Comparison of ENCODE assay signal across 11 mouse cellular contexts in the genomic region with DNA sequence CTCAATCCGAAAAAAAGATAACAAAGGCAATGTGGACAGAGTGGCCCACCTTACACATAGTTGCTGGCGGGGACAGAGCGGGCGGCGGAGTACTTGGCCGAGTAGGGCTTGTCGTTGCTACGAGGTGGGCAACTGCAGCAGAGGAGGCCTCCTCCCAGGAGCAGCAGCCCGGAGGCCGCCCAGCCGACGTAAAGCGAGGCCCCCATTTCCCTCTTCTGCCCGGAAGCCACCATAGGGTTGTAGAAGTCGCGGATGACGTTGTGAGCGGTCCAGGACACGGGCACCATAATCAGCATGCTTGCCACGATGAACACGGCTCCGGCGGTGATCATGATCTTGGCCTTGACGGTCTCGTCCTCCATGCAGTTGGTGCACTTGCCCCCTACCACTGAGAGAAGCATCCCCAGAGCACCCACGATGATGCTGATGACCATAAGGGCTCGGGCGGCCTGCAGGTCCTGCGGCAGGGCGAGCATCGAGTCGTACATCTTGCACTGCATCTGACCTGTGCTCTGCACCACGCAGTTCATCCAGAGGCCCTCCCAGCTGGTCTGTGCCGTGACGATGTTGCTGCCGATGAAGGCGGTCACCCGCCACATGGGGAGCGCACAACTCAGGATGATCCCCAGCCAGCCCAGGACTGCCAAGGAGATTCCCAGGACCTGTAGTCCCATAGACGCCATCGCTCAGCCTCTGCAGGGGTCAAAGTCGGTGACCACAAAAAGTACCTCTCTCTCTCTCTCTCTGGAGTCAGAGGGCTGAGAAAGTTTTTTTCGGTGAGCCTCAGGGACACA. TPM values are rescaled to one million over a fixed set of nuclear protein-coding genes. Genes with fewer than 3 reads are reported as not detected.
DNase-seq lines count a peak whose midpoint lies in the region; ATAC-seq and TF ChIP-seq lines count a peak whose summit lies in the region.
"Had no signal": no experiment of that assay in that cellular context is flagged by ENCODE, and none has a peak within 500 bp of the region (broad histone marks: within the 10 kb centered on the region; RNA-seq: fewer than 3 reads in every experiment).

No protein-coding gene starts in this region.

- H3K27ac ChIP-seq in heart, postnatal 0 days (ENCODE audit: low read depth) = peak overlapping the region; percentile 5; the same call in 1 of the 2 replicates
- H3K27ac ChIP-seq in hindbrain, embryonic 14.5 days = no peak overlapping the region
- peak overlapping the region; percentile 85 for H3K27ac ChIP-seq in stomach, embryonic 15.5 days

- H3K36me3 ChIP-seq in heart, postnatal 0 days (replicated peaks; ENCODE audit: control insufficient read depth, insufficient read depth, low read length) = no peaks in the 10 kb centered on the region
- no peaks in the 10 kb centered on the region for H3K36me3 ChIP-seq in hindbrain, embryonic 14.5 days (replicated peaks; ENCODE audit: control insufficient read depth, insufficient read depth)
- no peaks in the 10 kb centered on the region for H3K36me3 ChIP-seq in stomach, embryonic 15.5 days
- H3K36me3 ChIP-seq: G1E had no signal

- ATAC-seq in heart, postnatal 0 days (ENCODE audit: insufficient read depth, low read depth) = no peak
- no peak for ATAC-seq in hindbrain, embryonic 14.5 days (ENCODE audit: low FRiP score)
- ATAC-seq in stomach, embryonic 15.5 days (ENCODE audit: insufficient read depth, low FRiP score, low read depth) = 0 out of 2 replicates have a peak, but pooled peaks have one; percentile 3

- no peak for DNase-seq in heart, postnatal 0 days (ENCODE audit: low spot score)
- no peak for DNase-seq in heart, postnatal 10 days
- peak; percentile 23 for DNase-seq in retina, embryonic 14.5 days (ENCODE audit: low spot score)
- no peak for DNase-seq in retina, postnatal 1 day
- no peak for DNase-seq in hindbrain, embryonic 14.5 days (ENCODE audit: low spot score)
- no peak for DNase-seq in gastrocnemius, postnatal 4 days (ENCODE audit: low spot score in 2 of 2)
- no peak for DNase-seq in left cerebral cortex, postnatal 14 days (ENCODE audit: low spot score in 2 of 2)

- H3K4me3 ChIP-seq in heart, postnatal 0 days (ENCODE audit: low read depth, low read length) = peak overlapping the region; percentile 11; the same call in 1 of the 2 replicates
- H3K4me3 ChIP-seq in hindbrain, embryonic 14.5 days (replicated peaks; ENCODE audit: low read length) = no peak overlapping the region
- peak overlapping the region; percentile 46 for H3K4me3 ChIP-seq in stomach, embryonic 15.5 days (replicated peaks)

- 31% methylated on average over 43 of the region's 43 CpGs for WGBS in heart, postnatal 0 days
- WGBS in hindbrain, embryonic 14.5 days = 21% methylated on average over 43 of the region's 43 CpGs
- WGBS in stomach, embryonic 15.5 days = 24% methylated on average over 43 of the region's 43 CpGs

- H3K4me1 ChIP-seq in heart, postnatal 0 days (ENCODE audit: control insufficient read depth, insufficient read depth) = peaks cover 7% of the 10 kb centered on the region; the same call in 1 of the 2 replicates
- H3K4me1 ChIP-seq in hindbrain, embryonic 14.5 days (replicated peaks; ENCODE audit: control insufficient read depth, insufficient read depth, low read length) = no peaks in the 10 kb centered on the region
- peaks cover 17% of the 10 kb centered on the region for H3K4me1 ChIP-seq in stomach, embryonic 15.5 days

- no peak overlapping the region for H3K9ac ChIP-seq in heart, postnatal 0 days (replicated peaks; ENCODE audit: low read depth, low read length)
- H3K9ac ChIP-seq in hindbrain, embryonic 14.5 days = no peak overlapping the region
- H3K9ac ChIP-seq in stomach, embryonic 15.5 days = peak overlapping the region; percentile 44

- no peak for TF ChIP-seq EP300 in heart, postnatal 0 days (IDR thresholded peaks at IDR 0.05; ENCODE audit: low read depth)

- no peak for TF ChIP-seq CTCF in heart, postnatal 0 days (IDR thresholded peaks at IDR 0.05; ENCODE audit: low read depth)

- H3K4me2 ChIP-seq in heart, postnatal 0 days (ENCODE audit: low read depth, low read length) = no peak overlapping the region
- 0 out of 2 replicates have a peak overlapping the region, but pooled peaks have one; percentile 0 for H3K4me2 ChIP-seq in hindbrain, embryonic 14.5 days (replicated peaks)
- H3K4me2 ChIP-seq in stomach, embryonic 15.5 days = peak overlapping the region; percentile 43

- H3K27me3 ChIP-seq in heart, postnatal 0 days (ENCODE audit: control insufficient read depth, insufficient read depth, low read length) = peaks cover 16% of the 10 kb centered on the region
- H3K27me3 ChIP-seq in hindbrain, embryonic 14.5 days (ENCODE audit: control insufficient read depth, insufficient read depth, low read length) = peaks cover 25% of the 10 kb centered on the region
- 0 out of 2 replicates have a peak, but pooled peaks cover 12% of the 10 kb centered on the region for H3K27me3 ChIP-seq in stomach, embryonic 15.5 days (replicated peaks)

- intact Hi-C loops in heart, postnatal 10 days (cut with DNase I) = no loop called here
- intact Hi-C loops in left cerebral cortex, postnatal 14 days (cut with DNase I) = no loop called here

- H3K9me3 ChIP-seq in heart, postnatal 0 days (replicated peaks; ENCODE audit: control insufficient read depth, low read length) = no peaks in the 10 kb centered on the region
- no peaks in the 10 kb centered on the region for H3K9me3 ChIP-seq in hindbrain, embryonic 14.5 days (ENCODE audit: control insufficient read depth, low read length)
- H3K9me3 ChIP-seq in stomach, embryonic 15.5 days = no peaks in the 10 kb centered on the region
- H3K9me3 ChIP-seq: G1E had no signal

RNA-seq across cellular contexts. Expression of a gene that starts 0.5 kb away (rescaled TPM):
- total RNA-seq in heart, postnatal 0 days (2014; rRNA removed; ENCODE audit: low replicate concordance) = 0.12 and 10.2 TPM in 2 replicates
- polyA plus RNA-seq in heart, postnatal 0 days (2015; fragmentation: Nextera tagmentation; extraction: Ambion mirVana) = 0.18 TPM in 1 of 2 replicates, not detected in the other
- under 1 TPM in 1 of 2 experiments, not detected in 1; 0.14 TPM for total RNA-seq in heart, postnatal 10 days (2021)
- not detected in 2 replicates for polyA plus RNA-seq in hindbrain, embryonic 14.5 days (2014; fragmentation: Nextera tagmentation; extraction: Ambion mirVana)
- polyA plus RNA-seq in stomach, embryonic 15.5 days (2015; fragmentation: Nextera tagmentation; extraction: Ambion mirVana) = 54.5 and 58.6 TPM in 2 replicates
- not detected for total RNA-seq in gastrocnemius, postnatal 4 days (2021)
- total RNA-seq in left cerebral cortex, postnatal 14 days (2021) = not detected
- total RNA-seq: heart, adult 8-10 months; left cerebral cortex, postnatal 25 days had no signal
- polyA plus RNA-seq: G1E had no signal

RNA-seq across cellular contexts. Expression of a gene that starts 14.1 kb away (rescaled TPM):
- total RNA-seq in heart, postnatal 0 days (2014; rRNA removed; ENCODE audit: low replicate concordance) = 4.6 and 9.4 TPM in 2 replicates
- 6.4 and 8.3 TPM in 2 replicates for polyA plus RNA-seq in heart, postnatal 0 days (2015; fragmentation: Nextera tagmentation; extraction: Ambion mirVana)
- 1 to 10 TPM; 7.0 to 7.4 TPM for total RNA-seq in heart, postnatal 10 days (2021)
- 6.2 and 7.5 TPM in 2 replicates for polyA plus RNA-seq in hindbrain, embryonic 14.5 days (2014; fragmentation: Nextera tagmentation; extraction: Ambion mirVana)
- polyA plus RNA-seq in stomach, embryonic 15.5 days (2015; fragmentation: Nextera tagmentation; extraction: Ambion mirVana) = 20.9 and 21.0 TPM in 2 replicates
- 10 to 100 TPM in 1 of 2 experiments, 1 to 10 TPM in 1; 8.7 to 10.3 TPM for total RNA-seq in gastrocnemius, postnatal 4 days (2021)
- total RNA-seq in left cerebral cortex, postnatal 14 days (2021) = 1 to 10 TPM; 7.3 TPM

RNA-seq across cellular contexts. Expression of a gene that starts 30.9 kb away (rescaled TPM):
- not detected in 2 replicates for total RNA-seq in heart, postnatal 0 days (2014; rRNA removed; ENCODE audit: low replicate concordance)
- polyA plus RNA-seq in heart, postnatal 0 days (2015; fragmentation: Nextera tagmentation; extraction: Ambion mirVana) = 0.18 and 0.22 TPM in 2 replicates
- not detected for total RNA-seq in heart, postnatal 10 days (2021)
- 0.50 TPM in 1 of 2 replicates, not detected in the other for polyA plus RNA-seq in hindbrain, embryonic 14.5 days (2014; fragmentation: Nextera tagmentation; extraction: Ambion mirVana)
- polyA plus RNA-seq in stomach, embryonic 15.5 days (2015; fragmentation: Nextera tagmentation; extraction: Ambion mirVana) = 7.9 and 22.3 TPM in 2 replicates
- not detected for total RNA-seq in gastrocnemius, postnatal 4 days (2021)
- not detected for total RNA-seq in left cerebral cortex, postnatal 14 days (2021)
- total RNA-seq: heart, adult 8-10 months; left cerebral cortex, postnatal 25 days had no signal
- polyA plus RNA-seq: G1E had no signal

RNA-seq across cellular contexts. Expression of a gene that starts 39.7 kb away (rescaled TPM):
- not detected in 2 replicates for total RNA-seq in heart, postnatal 0 days (2014; rRNA removed; ENCODE audit: low replicate concordance)
- polyA plus RNA-seq in heart, postnatal 0 days (2015; fragmentation: Nextera tagmentation; extraction: Ambion mirVana) = not detected in 2 replicates
- total RNA-seq in heart, postnatal 10 days (2021) = not detected
- not detected in 2 replicates for polyA plus RNA-seq in hindbrain, embryonic 14.5 days (2014; fragmentation: Nextera tagmentation; extraction: Ambion mirVana)
- polyA plus RNA-seq in stomach, embryonic 15.5 days (2015; fragmentation: Nextera tagmentation; extraction: Ambion mirVana) = not detected in 2 replicates
- total RNA-seq in gastrocnemius, postnatal 4 days (2021) = not detected
- not detected for total RNA-seq in left cerebral cortex, postnatal 14 days (2021)
- total RNA-seq: G1E; heart, adult 8-10 months; left cerebral cortex, postnatal 25 days had no signal
- polyA plus RNA-seq: G1E had no signal

RNA-seq across cellular contexts. Expression of a gene that starts 39.8 kb away (rescaled TPM):
- 3.8 and 15.2 TPM in 2 replicates for total RNA-seq in heart, postnatal 0 days (2014; rRNA removed; ENCODE audit: low replicate concordance)
- polyA plus RNA-seq in heart, postnatal 0 days (2015; fragmentation: Nextera tagmentation; extraction: Ambion mirVana) = 1.4 and 4.5 TPM in 2 replicates
- under 1 TPM; 0.27 to 0.41 TPM for total RNA-seq in heart, postnatal 10 days (2021)
- 2.1 and 2.6 TPM in 2 replicates for polyA plus RNA-seq in hindbrain, embryonic 14.5 days (2014; fragmentation: Nextera tagmentation; extraction: Ambion mirVana)
- 120 and 147 TPM in 2 replicates for polyA plus RNA-seq in stomach, embryonic 15.5 days (2015; fragmentation: Nextera tagmentation; extraction: Ambion mirVana)
- under 1 TPM in 1 of 2 experiments, not detected in 1; 0.29 TPM for total RNA-seq in gastrocnemius, postnatal 4 days (2021)
- 1 to 10 TPM in 1 of 2 experiments, under 1 TPM in 1; 0.37 to 1.7 TPM for total RNA-seq in left cerebral cortex, postnatal 14 days (2021)
- total RNA-seq: G1E had no signal
